Mouse (Mus musculus) embryo, embryonic 10 days (tissue): ENCODE results near the gene Btbd3.

Experiments used
- DNase-seq: peaks from one replicate; pipeline ENCODE4 v3.0.0-alpha.2; 2015; ENCODE audit warnings: low spot score

The Btbd3 gene

GRCm38 (mm10) chr2:138256411-138256810 lies at the start of gene Btbd3:
Gene Btbd3 (plus strand): TSS chr2:138256565.
- peak; percentile 92 for DNase-seq

DNA sequence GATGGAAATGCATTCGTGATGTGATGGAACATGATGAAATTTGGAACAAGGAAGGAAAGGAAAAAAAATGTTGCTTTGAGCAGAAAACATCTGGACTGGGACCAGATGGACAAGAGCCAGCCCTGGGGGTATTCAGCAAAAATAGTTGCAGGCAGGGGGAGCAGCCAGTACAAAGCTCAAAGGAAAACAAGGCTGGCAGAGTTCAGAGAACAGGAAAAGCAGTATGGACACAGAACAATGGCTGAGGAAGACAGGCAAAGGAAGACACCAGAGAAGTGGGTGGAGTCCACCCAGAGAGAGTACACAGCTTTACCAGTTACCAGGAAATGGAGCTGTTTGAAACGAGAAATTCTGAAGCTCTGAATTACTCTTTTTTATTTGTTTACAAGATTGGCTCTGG lies 40.8 kb upstream of the Btbd3 start:
- peak; percentile 36 for DNase-seq

DNA sequence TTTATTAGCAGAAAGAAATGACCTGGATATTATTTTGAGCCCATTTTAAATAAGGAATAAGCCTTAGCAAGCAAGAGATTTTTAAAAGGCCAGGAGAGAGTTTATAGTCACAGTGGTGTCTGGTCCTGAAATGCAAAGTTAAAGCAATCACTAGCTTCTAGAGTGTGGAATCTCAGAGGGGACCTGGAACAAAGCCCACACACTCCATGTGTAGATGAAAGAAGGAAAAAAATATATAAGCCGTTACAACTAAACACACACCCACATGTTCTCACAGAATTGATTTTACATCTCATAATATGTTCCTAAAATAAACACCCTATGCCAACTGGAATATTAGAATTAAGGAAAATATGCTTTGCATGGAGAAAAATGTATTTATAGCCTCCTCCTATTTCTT lies 36.1 kb upstream of the Btbd3 start:
- DNase-seq, result no peak

- no peak for DNase-seq
Observed at GRCm38 (mm10) chr2:138232247-138232646, 24.1 kb upstream of the Btbd3 start.

DNA sequence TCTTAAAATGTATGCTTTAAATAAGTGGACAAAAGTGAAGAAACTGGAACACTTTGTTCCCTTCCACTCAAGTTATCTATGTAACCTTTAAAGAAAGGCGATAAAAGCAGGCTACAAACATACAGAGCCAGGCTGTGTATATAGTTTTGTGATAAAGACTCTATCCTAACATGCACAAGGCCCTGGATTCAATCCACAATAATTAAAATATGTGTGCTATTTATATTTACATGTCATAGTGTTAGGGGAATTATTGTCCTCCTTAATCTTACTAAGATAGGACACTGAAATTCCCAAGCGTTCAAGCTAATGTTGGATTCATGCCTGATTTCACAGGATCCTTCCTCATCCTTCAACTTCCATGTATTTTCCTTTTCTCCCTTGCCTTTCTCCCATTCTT lies 20.2 kb upstream of the Btbd3 start:
- no peak for DNase-seq

DNA sequence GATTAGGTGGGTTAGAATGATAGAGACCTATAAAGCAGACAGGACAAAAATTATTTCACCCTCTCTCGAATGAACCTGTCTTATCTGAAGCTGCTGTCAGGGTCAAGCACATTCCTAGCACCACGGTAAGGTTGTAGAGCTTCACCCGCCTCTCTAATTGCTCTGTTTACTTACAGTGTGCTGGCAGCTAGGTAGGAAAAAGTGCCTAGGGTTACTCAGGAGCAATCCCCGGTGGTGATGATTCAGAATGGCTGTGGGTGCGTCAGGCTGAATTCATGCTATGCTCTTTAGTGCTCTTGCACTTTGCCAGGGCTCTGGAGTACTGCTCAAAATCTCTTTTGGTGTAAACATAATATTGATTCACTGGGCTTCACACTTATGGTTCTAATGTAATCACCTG lies 13.9 kb upstream of the Btbd3 start:
- no peak for DNase-seq

- no peak for DNase-seq
Observed at GRCm38 (mm10) chr2:138245631-138246289, 10.6 kb upstream of the Btbd3 start.

- DNase-seq, result no peak
Observed at GRCm38 (mm10) chr2:138247986-138248385, 8.4 kb upstream of the Btbd3 start.

- peak; percentile 49 for DNase-seq
Observed at GRCm38 (mm10) chr2:138256851-138257471, 596 bp downstream of the Btbd3 start.

GRCm38 (mm10) chr2:138257692-138258315 lies 1.4 kb downstream of the Btbd3 start:
- DNase-seq, result peak; percentile 92

- DNase-seq, result no peak
Observed at GRCm38 (mm10) chr2:138261140-138261539, 4.8 kb downstream of the Btbd3 start.

DNA sequence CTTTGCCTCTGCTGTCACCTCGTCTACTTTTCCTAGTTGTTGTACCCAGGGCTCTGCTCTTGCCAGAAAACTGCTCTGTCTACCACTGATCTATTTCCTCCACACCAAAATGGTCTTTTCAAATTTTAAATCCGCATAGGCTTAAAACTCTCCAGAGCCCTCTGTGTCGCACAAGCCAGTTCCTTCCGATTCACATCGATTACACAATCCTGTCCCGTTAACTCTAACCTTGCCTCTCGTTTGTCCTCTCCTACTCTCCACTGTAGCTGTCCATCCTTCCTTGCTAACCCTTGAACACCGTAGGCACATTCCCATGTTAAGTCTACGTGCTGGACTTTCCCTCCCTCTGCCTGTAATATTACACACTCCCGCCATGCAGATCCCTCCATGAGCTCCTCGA lies 6.5 kb downstream of the Btbd3 start:
- no peak for DNase-seq

DNA sequence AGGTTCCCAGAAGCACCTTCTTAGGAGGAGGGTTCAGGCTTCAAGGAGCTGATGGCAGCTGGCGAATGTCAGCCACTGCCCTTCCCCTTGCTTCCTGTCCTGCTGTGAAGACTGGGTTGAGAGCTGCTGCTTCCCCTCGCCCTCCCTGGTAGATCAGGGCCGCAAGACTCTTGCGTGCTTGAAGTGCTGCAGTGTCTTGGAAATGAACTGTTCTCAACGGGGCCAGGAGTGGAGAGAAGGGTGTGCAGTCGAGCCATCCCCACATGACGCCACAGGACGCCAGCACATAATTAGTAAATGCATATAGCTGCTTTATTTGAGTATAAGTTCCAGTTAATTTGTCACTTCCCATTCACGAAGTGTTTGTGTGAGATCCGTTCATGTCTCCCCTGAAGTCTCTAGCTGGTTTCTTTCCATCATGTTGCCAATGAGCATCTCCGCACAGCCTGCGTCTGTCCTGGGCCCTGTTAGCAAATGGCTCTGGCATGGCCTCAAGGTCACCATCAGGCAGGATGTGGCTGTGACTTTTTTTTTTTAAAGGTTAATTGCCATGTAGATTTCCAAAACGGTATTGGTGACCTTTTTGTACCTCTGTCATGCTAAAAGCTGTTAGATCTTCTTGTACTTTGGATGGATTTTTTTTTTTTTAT lies 9.1 kb downstream of the Btbd3 start:
- DNase-seq, result peak; percentile 59

- DNase-seq, result no peak
Observed at GRCm38 (mm10) chr2:138266679-138267078, 10.3 kb downstream of the Btbd3 start.

GRCm38 (mm10) chr2:138267852-138268513 lies 11.6 kb downstream of the Btbd3 start:
- no peak for DNase-seq

GRCm38 (mm10) chr2:138269330-138269729 lies 13.0 kb downstream of the Btbd3 start:
- no peak for DNase-seq

DNA sequence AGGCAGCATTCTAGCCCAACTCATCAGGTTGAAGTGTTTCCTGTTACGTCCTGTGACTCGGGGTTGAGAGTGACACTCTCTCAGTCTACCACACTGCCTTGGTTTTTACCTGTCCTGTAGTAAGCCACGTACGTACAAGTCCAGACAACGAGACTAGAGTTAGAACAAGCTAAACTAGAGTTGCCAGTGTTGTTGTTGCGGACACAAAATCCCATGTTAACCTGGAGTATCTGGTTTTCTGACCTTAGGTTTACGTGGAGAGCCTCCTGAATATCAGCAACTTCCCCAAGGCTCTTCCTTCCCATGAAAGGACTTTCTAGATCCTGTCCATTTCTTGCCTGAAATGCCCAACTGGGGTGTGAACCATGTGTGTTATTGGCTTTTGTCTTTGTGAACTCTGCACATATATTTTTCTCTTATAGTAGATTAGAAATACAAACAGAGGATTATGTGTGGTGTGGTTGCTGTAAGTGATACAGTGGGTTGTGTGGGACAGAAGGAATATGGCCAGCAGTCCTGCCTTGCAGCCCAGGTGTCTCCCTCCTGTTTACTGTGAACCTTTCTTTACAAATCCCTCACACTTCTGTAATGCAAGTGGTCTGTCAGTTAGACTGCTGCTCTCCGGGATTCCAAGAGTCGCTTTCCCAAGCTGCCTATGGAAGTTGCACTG lies 17.2 kb downstream of the Btbd3 start:
- no peak for DNase-seq

- DNase-seq, result no peak
Observed at GRCm38 (mm10) chr2:138274086-138274485, 17.7 kb downstream of the Btbd3 start.

DNA sequence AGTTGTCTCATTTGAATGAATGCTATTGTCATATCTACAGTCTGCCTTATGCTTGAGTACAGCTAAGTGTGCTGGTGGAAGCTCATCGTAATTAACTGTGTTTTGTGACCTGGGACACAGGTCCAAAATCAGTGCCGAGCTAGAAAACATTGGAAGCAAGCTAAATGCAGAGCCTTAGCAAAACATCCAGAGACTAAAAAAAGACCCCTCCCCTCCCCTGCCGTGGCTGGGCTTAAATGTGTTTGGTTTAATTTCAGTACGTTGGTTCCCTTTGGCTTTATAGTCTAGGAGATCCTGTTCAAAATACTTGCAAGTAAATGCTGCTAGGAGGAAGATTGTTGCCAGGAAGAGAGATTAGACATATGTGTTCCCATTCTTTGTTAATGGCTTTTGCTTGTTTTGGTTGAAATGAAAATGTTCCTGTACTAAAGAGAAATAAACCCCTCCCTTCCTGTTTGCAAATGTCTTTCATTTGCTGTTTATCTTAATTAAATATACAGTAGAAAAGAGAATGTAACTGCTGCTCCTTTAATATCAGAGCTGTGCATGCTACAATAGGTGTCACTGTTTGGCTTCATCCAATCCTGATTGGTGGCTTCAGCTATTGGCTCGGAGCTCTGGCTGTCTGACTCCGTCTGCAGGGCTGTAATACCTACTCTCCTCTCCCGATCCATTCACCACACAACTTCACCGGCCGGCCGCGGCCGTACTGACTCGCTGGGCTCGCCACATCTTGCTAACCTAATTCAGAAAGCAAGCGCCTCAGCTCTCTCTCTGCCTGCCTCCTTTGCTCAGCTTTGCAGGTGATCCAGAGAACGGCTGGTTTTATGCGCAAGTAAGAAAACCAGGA lies 21.7 kb downstream of the Btbd3 start:
- DNase-seq, result peak; percentile 68

GRCm38 (mm10) chr2:138278853-138279640 lies 22.7 kb downstream of the Btbd3 start:
- no peak for DNase-seq
